Mouse (Mus musculus) activated CD4-positive, CD25-positive, alpha-beta regulatory T cell, adult 4 months (primary cell): ENCODE data around the gene Pnkd. TPM values are rescaled to one million over a fixed set of nuclear protein-coding genes. Genes with fewer than 3 reads are reported as not detected.
"Not testable (repeated sequence)": the region's sequence is repeated elsewhere in the genome, so short reads cannot be mapped to it uniquely, and the experiment has no call there.

Experiments used
- ATAC-seq: one replicate; pipeline ENCODE4 v1.8.0; 2017
- polyA plus RNA-seq, 2 experiments: library from polyadenylated mRNA; unstranded; fragments of 100-300 nt; shearing (Covaris generic); gene quantifications; one replicate each; pipeline ENCODE4 v1.2.1; 2017

Pnkd gene
- polyA plus RNA-seq, 2 experiments from 2014 or later, result 80.2 to 97.8 TPM

DNA sequence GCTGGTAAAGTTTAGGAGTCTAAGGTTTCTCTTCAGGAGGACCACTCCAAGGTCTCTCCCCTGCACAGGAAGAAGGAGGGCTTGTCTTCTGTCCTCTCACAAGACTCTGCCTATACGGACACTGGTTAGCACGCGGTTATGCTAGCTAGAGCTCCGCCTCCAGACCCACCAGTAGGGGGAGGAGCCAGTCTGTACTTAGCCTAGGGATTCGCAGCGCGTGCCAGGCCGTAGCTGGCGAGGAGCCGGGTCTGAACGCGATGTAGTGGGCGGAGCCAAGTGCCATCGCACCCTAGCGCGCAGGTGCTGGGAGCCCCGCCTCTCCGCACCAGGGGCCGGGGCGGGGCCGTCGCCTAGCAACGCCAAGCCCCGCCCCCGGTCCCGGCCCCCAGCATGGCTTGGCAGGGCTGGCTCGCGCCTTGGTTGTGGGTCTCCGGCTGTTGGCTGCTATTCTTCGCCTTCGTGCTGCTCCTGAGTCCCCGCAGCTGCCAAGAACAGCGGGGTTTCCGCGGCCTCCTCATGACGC, 47.6 kb downstream of the Pnkd start:
- ATAC-seq, result peak; percentile 94

DNA sequence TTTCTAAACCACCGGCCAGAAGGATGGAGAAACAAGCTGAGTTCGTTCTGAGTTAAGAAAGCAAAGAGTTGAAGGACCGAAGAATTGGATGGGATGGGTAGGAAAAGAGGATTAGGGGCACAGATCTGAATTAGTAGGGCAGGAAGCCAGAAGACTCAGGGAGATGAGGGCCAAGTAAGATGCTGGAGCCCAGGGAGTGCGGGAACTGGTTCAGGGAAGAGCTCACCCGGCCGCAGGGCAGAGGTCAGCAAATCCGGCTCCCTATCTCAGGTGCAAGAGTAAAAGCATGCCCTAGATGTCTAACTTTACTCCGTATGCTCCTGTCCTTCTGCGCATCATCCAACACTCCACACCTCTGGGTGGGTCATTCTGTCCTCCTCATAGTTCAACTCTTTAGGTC, 48.2 kb downstream of the Pnkd start:
- ATAC-seq, result no peak

- ATAC-seq, result no peak
Measured at GRCm38 (mm10) chr1:74334607-74335006, 49.9 kb downstream of the Pnkd start.

GRCm38 (mm10) chr1:74335033-74335432, 50.3 kb downstream of the Pnkd start:
- ATAC-seq, result no peak

GRCm38 (mm10) chr1:74335436-74336170, 50.9 kb downstream of the Pnkd start:
- no peak for ATAC-seq

DNA sequence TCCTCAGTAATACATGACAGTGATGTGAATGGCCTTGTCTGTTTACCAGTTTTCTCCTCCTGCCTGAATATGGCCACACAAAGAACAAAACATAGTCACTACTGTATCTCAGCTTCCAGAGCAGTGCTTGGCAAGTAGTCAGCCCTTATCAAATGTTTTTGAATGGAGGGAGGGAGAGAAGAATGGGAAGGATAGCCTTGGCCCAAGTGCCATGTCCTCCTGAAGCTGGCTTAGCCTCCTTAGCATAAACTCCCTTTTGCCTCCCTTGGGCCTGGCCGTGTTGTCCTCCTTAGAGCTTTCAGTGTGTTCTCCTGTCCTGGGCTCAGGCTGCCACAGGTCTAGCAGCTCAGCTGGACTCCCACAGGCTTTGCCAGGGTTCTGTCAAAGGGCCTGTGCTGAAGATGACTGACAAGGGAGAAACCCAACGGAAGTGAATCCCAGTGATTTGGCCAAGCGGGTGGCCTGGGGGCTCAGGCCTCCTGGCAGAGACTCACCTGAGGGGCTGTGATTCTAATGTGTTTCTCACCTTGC, 52.6 kb downstream of the Pnkd start:
- no peak for ATAC-seq

DNA sequence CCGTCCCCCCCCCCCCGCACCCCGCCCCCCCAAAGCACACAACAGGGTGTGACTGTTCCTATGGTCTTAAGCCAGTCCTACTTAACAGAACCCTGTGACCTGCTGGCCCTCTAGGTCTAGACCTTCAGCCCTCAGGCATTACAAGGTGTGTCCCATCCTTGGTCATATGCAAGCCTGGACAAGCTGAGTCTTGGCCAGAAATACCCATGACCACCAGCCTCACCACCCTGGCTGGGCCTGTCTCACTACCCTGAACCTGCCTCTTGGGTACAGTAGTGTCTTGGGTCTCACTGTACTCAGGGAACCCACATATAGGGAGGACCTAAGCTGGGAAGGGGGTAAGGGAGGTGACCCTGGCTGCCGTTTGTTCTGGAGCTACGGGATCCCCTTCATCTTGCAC, 53.3 kb downstream of the Pnkd start:
- ATAC-seq, result no peak

DNA sequence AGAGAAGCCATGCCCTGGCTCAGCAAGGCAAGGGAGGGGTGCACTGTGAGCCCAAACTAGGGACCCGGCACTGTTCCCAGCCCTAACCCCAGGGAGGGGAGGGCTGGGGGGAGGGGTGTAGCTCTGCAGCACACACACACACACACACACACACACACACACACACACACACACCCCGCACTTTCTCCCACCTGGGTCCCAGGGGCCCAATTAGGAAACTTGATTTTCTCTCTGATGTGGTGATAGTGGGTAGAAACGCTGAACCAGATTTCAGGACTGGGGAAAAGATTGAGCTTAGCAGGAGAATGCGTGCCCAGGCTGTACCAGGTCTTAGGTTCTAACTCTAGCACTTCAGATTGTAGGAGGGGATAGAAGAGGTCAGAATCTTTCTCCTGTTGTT, 53.9 kb downstream of the Pnkd start:
- ATAC-seq, result no peak

DNA sequence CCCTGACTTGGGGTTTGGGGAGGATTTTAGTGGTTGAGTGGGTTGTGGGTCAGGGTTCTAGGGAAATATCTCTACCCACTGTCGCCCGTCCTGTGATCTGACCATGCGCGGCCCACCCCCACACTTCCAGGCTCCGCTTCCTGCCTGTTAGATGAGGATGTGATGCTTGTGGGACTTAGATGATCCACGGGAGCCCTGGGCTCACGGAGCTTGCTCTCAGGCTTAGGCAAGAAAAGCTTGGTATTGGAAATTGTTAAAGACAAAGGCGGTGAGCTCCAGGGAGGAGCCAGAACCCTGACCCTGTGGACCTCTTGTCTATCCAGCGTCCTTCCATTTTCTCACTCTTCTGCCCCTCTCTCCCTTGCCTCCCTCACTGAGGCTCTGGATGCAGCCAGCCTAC, 55.2 kb downstream of the Pnkd start:
- ATAC-seq, result no peak

GRCm38 (mm10) chr1:74340361-74340764, 55.6 kb downstream of the Pnkd start:
- no peak for ATAC-seq

- ATAC-seq, result not testable (repeated sequence)
Measured at GRCm38 (mm10) chr1:74340992-74341391, 56.3 kb downstream of the Pnkd start.

DNA sequence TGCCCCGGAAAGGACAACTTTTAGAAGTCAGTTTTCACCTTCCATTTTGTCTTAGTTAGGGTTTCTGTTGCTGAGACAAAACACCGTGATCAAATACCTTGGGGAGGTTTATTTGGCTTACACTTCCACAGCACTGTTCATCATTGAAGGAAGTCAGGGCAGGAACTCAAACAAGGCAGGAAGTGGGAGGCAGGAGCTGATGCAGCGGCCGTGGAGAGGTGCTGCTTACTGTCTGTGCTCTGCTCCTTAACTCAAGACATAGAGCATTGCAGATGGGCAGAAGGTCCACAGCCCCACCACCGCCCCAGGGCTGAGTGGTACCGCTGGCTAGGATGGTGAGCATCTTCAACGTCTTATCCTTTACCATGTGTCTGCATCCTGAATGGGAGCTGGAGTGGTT, 57.2 kb downstream of the Pnkd start:
- ATAC-seq, result peak; percentile 52

DNA sequence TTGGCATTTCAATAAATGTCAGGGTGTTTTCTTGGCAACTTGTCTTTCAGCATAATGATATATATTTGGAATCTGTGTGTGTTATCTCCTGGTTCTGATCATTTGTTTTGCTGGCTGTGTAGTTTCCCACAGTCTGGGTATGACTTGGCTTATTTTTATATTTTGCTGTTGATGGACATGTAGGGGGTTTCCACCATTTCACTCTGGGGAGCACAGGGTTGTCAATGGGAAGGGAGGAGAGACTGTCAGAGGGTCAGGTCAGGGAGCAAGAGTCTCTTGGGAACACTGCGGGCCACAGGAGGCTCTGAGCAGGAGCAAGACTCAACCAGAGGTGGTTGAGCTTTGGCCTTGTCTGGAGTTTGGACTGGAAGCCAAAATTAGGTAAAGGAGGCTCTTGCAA, 57.6 kb downstream of the Pnkd start:
- ATAC-seq, result peak; percentile 54

- no peak for ATAC-seq
Measured at GRCm38 (mm10) chr1:74343161-74343560, 58.4 kb downstream of the Pnkd start.

- ATAC-seq, result no peak
Measured at GRCm38 (mm10) chr1:74344163-74344916, 59.6 kb downstream of the Pnkd start.

DNA sequence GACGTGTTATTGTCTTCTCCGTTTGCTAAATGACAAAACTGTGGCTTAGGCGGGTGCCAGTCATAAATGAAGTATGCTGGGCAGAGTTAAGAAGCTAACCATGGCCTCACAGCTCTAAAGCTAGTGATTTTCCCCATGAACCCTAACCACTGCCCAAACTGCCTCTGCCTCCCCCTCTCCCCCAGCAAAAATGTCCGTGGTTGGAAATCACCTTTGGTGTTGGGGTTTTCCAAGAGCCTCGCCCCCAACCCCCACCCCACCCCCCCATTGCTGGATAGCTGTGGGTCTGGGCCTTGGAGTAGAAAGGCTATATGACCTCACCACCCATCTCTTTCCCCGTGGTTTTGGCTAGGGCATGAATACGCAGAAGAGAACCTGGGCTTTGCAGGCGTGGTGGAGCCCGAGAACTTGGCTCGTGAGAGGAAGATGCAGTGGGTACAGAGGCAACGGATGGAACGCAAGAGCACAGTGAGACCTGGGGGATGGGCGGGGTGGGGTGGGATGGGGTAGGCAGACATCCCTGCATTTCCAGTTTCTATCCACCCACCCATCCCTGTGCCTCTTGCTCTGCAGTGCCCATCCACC, 66.5 kb downstream of the Pnkd start:
- ATAC-seq, result peak; percentile 19

- ATAC-seq, result no peak
Measured at GRCm38 (mm10) chr1:74352532-74353096, 67.9 kb downstream of the Pnkd start.

GRCm38 (mm10) chr1:74353453-74354229, 68.9 kb downstream of the Pnkd start:
- ATAC-seq, result no peak

DNA sequence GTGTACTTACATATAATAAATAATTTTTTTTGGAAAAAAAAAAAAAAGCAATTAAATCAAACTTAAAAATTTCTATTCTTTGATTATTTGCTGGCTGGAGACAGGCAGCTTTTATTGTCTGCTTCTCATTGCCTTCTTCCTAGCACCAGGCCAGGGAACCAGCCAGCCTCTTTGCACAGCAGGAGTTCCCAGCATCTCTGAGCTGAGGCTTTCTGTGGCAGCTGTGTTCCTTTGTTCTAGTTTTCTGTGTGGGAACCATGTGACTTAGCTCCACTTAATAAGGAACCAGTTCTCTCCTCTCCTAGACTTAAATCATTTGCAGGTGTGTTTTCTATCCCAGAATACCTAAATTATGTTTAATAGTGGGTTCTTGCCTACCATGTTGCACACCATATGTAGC, 72.8 kb downstream of the Pnkd start:
- no peak for ATAC-seq

GRCm38 (mm10) chr1:74359952-74360517, 75.3 kb downstream of the Pnkd start:
- ATAC-seq, result peak; percentile 57

GRCm38 (mm10) chr1:74361812-74362211, 77.1 kb downstream of the Pnkd start, which contains the start of gene Catip:
Gene Catip, plus strand, starts transcription at chr1:74362108.
- ATAC-seq, result peak; percentile 38
